Mouse (Mus musculus) E14TG2a.4 (cell line): ENCODE data around the gene Plek.

ENCODE experiments used
- CTCF ChIP-seq: conservative IDR thresholded peaks from 2 replicates; pipeline ENCODE4 v1.5.1; 2014; ENCODE audit warnings: low read length
- NANOG ChIP-seq: IDR thresholded peaks from 2 replicates; pipeline ENCODE4 v1.6.1; 2014; ENCODE audit warnings: borderline replicate concordance, low read length, mixed read lengths
- POU5F1 ChIP-seq: IDR thresholded peaks from 2 replicates; pipeline ENCODE4 v1.6.1; 2014; ENCODE audit warnings: low read length, borderline replicate concordance

DNA sequence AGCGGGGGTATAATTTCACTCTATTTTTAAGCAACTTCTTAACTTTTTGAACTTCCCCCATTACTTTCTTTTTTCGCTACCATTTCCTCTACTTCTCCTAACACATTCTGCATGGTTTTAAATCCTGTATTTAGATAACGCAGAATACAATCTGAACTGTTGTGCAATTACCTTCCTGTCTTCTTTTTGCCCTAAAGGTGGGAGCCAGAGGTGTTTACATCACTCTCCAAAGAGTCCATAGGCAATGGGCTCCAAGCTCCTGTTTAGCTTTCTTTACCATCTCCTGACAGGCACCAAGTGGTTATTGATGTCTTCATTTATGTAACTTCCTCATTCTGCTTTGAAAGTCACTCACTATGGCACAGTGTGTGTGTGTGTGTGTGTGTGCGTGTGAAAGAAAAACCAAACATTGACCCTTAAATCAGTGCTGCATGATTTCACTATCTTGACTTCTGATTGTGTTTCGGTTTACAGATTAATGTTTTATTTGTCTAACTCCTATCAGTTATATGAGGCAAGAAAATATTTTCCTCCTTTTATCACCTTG, 73.9 kb downstream of the Plek start:
- TF ChIP-seq CTCF (no peak), POU5F1 (no peak), NANOG (no peak)
